ENCODE assay signal across 8 mouse cellular contexts in the genomic region with DNA sequence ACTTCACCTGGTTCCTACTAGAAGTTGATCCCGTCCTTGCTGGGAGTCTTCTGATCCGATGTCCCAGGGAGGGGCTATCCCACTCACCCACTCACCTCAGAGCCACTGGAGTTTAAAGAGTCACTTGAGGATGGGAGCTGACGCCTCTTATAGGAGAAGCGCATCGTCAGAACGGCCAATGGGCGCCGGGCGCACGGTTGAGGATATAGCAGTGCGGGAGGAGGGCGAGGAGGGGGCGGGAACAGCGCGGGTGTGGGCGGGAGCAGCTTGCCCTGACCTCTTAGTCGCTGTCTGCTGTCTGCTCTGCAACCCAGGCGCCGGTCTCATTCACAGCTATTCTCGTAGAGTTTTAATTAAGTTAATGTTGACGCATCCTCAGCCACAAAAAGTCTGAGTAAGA. TPM values are rescaled to one million over a fixed set of nuclear protein-coding genes. Genes with fewer than 3 reads are reported as not detected.
DNase-seq lines count a peak whose midpoint lies in the region; ATAC-seq and TF ChIP-seq lines count a peak whose summit lies in the region.

No protein-coding gene starts in this region.

- intact Hi-C loops in gastrocnemius, postnatal 14 days (cut with DNase I; ENCODE audit: low total_unique reads) = no loop called here
- intact Hi-C loops in gastrocnemius, adult 2 months (cut with DNase I) = no loop called here

- H3K27me3 ChIP-seq in G1E (ENCODE audit: insufficient read depth, low read length) = no peaks in the 10 kb centered on the region
- H3K27me3 ChIP-seq in forebrain, postnatal 0 days (ENCODE audit: insufficient read depth, low read length) = no peaks in the 10 kb centered on the region
- peaks cover 26% of the 10 kb centered on the region for H3K27me3 ChIP-seq in liver, embryonic 16.5 days (ENCODE audit: control insufficient read depth, insufficient read depth, low read depth, low read length)

- TF ChIP-seq CTCF in G1E (IDR thresholded peaks at IDR 0.05; ENCODE audit: low read depth, low read length) = no peak
- no peak for TF ChIP-seq CTCF in forebrain, postnatal 0 days (IDR thresholded peaks at IDR 0.05; ENCODE audit: low read depth)
- no peak for TF ChIP-seq CTCF in gastrocnemius, adult 2 months (IDR thresholded peaks at IDR 0.05)

- H3K36me3 ChIP-seq in G1E (replicated peaks) = peaks cover 9% of the 10 kb centered on the region
- no peaks in the 10 kb centered on the region for H3K36me3 ChIP-seq in forebrain, postnatal 0 days (ENCODE audit: insufficient read depth)
- no peaks in the 10 kb centered on the region for H3K36me3 ChIP-seq in liver, embryonic 16.5 days (ENCODE audit: control insufficient read depth, insufficient read depth)

- peak; percentile 14 for DNase-seq in gastrocnemius, postnatal 10 days
- no peak for DNase-seq in gastrocnemius, postnatal 14 days
- no peak for DNase-seq in G1E (ENCODE audit: low spot score)
- DNase-seq in forebrain, postnatal 0 days = no peak
- no peak for DNase-seq in adipocyte (ENCODE audit: low spot score)
- no peak for DNase-seq in gastrocnemius, adult 2 months

- H3K9ac ChIP-seq in forebrain, postnatal 0 days = no peak overlapping the region
- no peak overlapping the region for H3K9ac ChIP-seq in liver, embryonic 16.5 days (ENCODE audit: low read depth, low read length)

- H3K4me2 ChIP-seq in forebrain, postnatal 0 days (ENCODE audit: low read depth) = peak overlapping the region; percentile 36
- no peak overlapping the region for H3K4me2 ChIP-seq in liver, embryonic 16.5 days (ENCODE audit: low read depth, low read length)

- peaks cover 64% of the 10 kb centered on the region for H3K4me1 ChIP-seq in G1E (ENCODE audit: insufficient read depth, low read depth, low read length)
- peaks cover 5% of the 10 kb centered on the region; the same call in 1 of the 2 replicates for H3K4me1 ChIP-seq in forebrain, postnatal 0 days (ENCODE audit: insufficient read depth)
- H3K4me1 ChIP-seq in liver, embryonic 16.5 days (ENCODE audit: control insufficient read depth, low read depth, low read length) = no peaks in the 10 kb centered on the region

- ATAC-seq in G1E (ENCODE audit: extremely low read depth, insufficient number of reproducible peaks, low FRiP score, poor library complexity, severe bottlenecking) = peak; percentile 59
- ATAC-seq in forebrain, postnatal 0 days = no peak; the same call in 1 of the 2 replicates
- ATAC-seq in liver, embryonic 16.5 days (ENCODE audit: low read depth) = peak; percentile 32; the same call in 1 of the 2 replicates
- ATAC-seq in inflammation-experienced regulatory T-cells, adult 6 months = no peak

- H3K27ac ChIP-seq in forebrain, postnatal 0 days (ENCODE audit: low read depth, low read length) = no peak overlapping the region
- H3K27ac ChIP-seq in liver, embryonic 16.5 days (ENCODE audit: low read length) = no peak overlapping the region
- no peak overlapping the region for H3K27ac ChIP-seq in gastrocnemius, adult 2 months

- 4% methylated on average over 21 of the region's 21 CpGs for WGBS in forebrain, postnatal 0 days
- 3% methylated on average over 21 of the region's 21 CpGs for WGBS in liver, embryonic 16.5 days (ENCODE audit: insufficient replicate concordance)

- H3K4me3 ChIP-seq in G1E (ENCODE audit: low read depth, low read length) = peak overlapping the region; percentile 63
- H3K4me3 ChIP-seq in forebrain, postnatal 0 days (ENCODE audit: low read depth, low read length) = no peak overlapping the region
- no peak overlapping the region for H3K4me3 ChIP-seq in liver, embryonic 16.5 days (ENCODE audit: low read depth, low read length)
- H3K4me3 ChIP-seq in gastrocnemius, adult 2 months = no peak overlapping the region

- no peaks in the 10 kb centered on the region for H3K9me3 ChIP-seq in G1E (replicated peaks)
- H3K9me3 ChIP-seq in forebrain, postnatal 0 days (ENCODE audit: low read length) = no peaks in the 10 kb centered on the region
- no peaks in the 10 kb centered on the region for H3K9me3 ChIP-seq in liver, embryonic 16.5 days (replicated peaks; ENCODE audit: control insufficient read depth, low read length)

RNA-seq across cellular contexts. Expression of gene Tph1, which starts 5.1 kb away (rescaled TPM):
- total RNA-seq in gastrocnemius, postnatal 10 days (2021) = 1 to 10 TPM in 1 of 2 experiments, under 1 TPM in 1; 0.47 to 1.0 TPM
- 1 to 10 TPM in 1 of 2 experiments, under 1 TPM in 1; 0.47 to 1.4 TPM for total RNA-seq in gastrocnemius, postnatal 14 days (2021)
- total RNA-seq in G1E (2014; fragmentation: Nextera tagmentation) = 171 and 201 TPM in 2 replicates
- total RNA-seq in G1E (2017) = 386 and 387 TPM in 2 replicates
- polyA plus RNA-seq in G1E (2012) = 2.1 and 3.6 TPM in 2 replicates
- 1.3 and 3.6 TPM in 2 replicates for total RNA-seq in forebrain, postnatal 0 days (2014; rRNA removed)
- polyA plus RNA-seq in forebrain, postnatal 0 days (2015; fragmentation: Nextera tagmentation; extraction: Ambion mirVana) = 0.99 and 1.9 TPM in 2 replicates
- 0.06 TPM in 1 of 2 replicates, not detected in the other for polyA plus RNA-seq in liver, embryonic 16.5 days (2015; fragmentation: Nextera tagmentation; extraction: Ambion mirVana)
- under 1 TPM; 0.22 to 0.94 TPM for total RNA-seq in gastrocnemius, adult 2 months (2021)
- 1 to 10 TPM in 2 of 3 experiments, not detected in 1; 1.5 to 1.7 TPM for polyA plus RNA-seq in inflammation-experienced regulatory T-cells, adult 6 months (2017; shearing (Covaris generic))

RNA-seq across cellular contexts. Expression of gene Sergef, which starts 27.6 kb away (rescaled TPM):
- total RNA-seq in gastrocnemius, postnatal 10 days (2021) = 1 to 10 TPM; 5.8 to 6.7 TPM
- total RNA-seq in gastrocnemius, postnatal 14 days (2021) = 1 to 10 TPM; 3.6 to 4.7 TPM
- total RNA-seq in G1E (2014; fragmentation: Nextera tagmentation) (13.0 and 14.9 TPM in 2 replicates), G1E (2017) (36.2 and 36.5 TPM in 2 replicates)
- 9.5 and 10.9 TPM in 2 replicates for polyA plus RNA-seq in G1E (2012)
- 50.7 and 54.5 TPM in 2 replicates for total RNA-seq in forebrain, postnatal 0 days (2014; rRNA removed)
- 40.4 and 46.9 TPM in 2 replicates for polyA plus RNA-seq in forebrain, postnatal 0 days (2015; fragmentation: Nextera tagmentation; extraction: Ambion mirVana)
- 4.8 and 4.9 TPM in 2 replicates for polyA plus RNA-seq in liver, embryonic 16.5 days (2015; fragmentation: Nextera tagmentation; extraction: Ambion mirVana)
- 1 to 10 TPM; 2.1 to 3.5 TPM for total RNA-seq in gastrocnemius, adult 2 months (2021)
- polyA plus RNA-seq in inflammation-experienced regulatory T-cells, adult 6 months (2017; shearing (Covaris generic)) = 10 to 100 TPM; 17.1 to 20.4 (median 18.8) TPM

RNA-seq across cellular contexts. Expression of gene Saal1, which starts 43.2 kb away (rescaled TPM):
- total RNA-seq in gastrocnemius, postnatal 10 days (2021) = 1 to 10 TPM; 4.9 to 7.0 TPM
- total RNA-seq in gastrocnemius, postnatal 14 days (2021) = 1 to 10 TPM; 4.1 to 4.9 TPM
- total RNA-seq in G1E (2014; fragmentation: Nextera tagmentation) = 34.4 and 48.6 TPM in 2 replicates
- total RNA-seq in G1E (2017) = 23.9 and 28.1 TPM in 2 replicates
- 4.4 and 4.6 TPM in 2 replicates for polyA plus RNA-seq in G1E (2012)
- total RNA-seq in forebrain, postnatal 0 days (2014; rRNA removed) = 14.3 and 16.2 TPM in 2 replicates
- 13.3 and 14.4 TPM in 2 replicates for polyA plus RNA-seq in forebrain, postnatal 0 days (2015; fragmentation: Nextera tagmentation; extraction: Ambion mirVana)
- polyA plus RNA-seq in liver, embryonic 16.5 days (2015; fragmentation: Nextera tagmentation; extraction: Ambion mirVana) = 11.8 and 12.6 TPM in 2 replicates
- 1 to 10 TPM; 2.7 to 3.3 TPM for total RNA-seq in gastrocnemius, adult 2 months (2021)
- polyA plus RNA-seq in inflammation-experienced regulatory T-cells, adult 6 months (2017; shearing (Covaris generic)) = 10 to 100 TPM; 17.8 to 22.5 (median 18.4) TPM

RNA-seq across cellular contexts. Expression of gene Saa3, which starts 48.2 kb away (rescaled TPM):
- total RNA-seq in gastrocnemius, postnatal 10 days (2021) = not detected
- not detected for total RNA-seq in gastrocnemius, postnatal 14 days (2021)
- not detected in 2 replicates for total RNA-seq in G1E (2014; fragmentation: Nextera tagmentation)
- total RNA-seq in G1E (2017) = 1.0 TPM in 1 of 2 replicates, not detected in the other
- not detected in 2 replicates for polyA plus RNA-seq in G1E (2012)
- total RNA-seq in forebrain, postnatal 0 days (2014; rRNA removed) = not detected in 2 replicates
- 0.35 TPM in 1 of 2 replicates, not detected in the other for polyA plus RNA-seq in forebrain, postnatal 0 days (2015; fragmentation: Nextera tagmentation; extraction: Ambion mirVana)
- 18.5 and 29.5 TPM in 2 replicates for polyA plus RNA-seq in liver, embryonic 16.5 days (2015; fragmentation: Nextera tagmentation; extraction: Ambion mirVana)
- not detected for total RNA-seq in gastrocnemius, adult 2 months (2021)
- polyA plus RNA-seq in inflammation-experienced regulatory T-cells, adult 6 months (2017; shearing (Covaris generic)) = not detected

Comparison
In these comparisons a context has a peak if more than half of its experiments do, and no peak if none do; other contexts are left out.
1. ATAC-seq: peak in G1E (single experiment) and liver, embryonic 16.5 days (single experiment); none in forebrain, postnatal 0 days (single experiment) and inflammation-experienced regulatory T-cells, adult 6 months (single experiment).
2. RNA of gene Tph1, which starts 5.1 kb away (total RNA-seq): 171 to 387 TPM in G1E; 0.47 to 1.4 TPM in gastrocnemius, postnatal 14 days, 1.3 to 3.6 TPM in forebrain, postnatal 0 days, 0.47 to 1.0 TPM in gastrocnemius, postnatal 10 days and 0.22 to 0.94 TPM in gastrocnemius, adult 2 months; every median in the first group is over 10 times any median in the second.